Mouse (Mus musculus): ENCODE measurements around the gene Dcst2.

DNA sequence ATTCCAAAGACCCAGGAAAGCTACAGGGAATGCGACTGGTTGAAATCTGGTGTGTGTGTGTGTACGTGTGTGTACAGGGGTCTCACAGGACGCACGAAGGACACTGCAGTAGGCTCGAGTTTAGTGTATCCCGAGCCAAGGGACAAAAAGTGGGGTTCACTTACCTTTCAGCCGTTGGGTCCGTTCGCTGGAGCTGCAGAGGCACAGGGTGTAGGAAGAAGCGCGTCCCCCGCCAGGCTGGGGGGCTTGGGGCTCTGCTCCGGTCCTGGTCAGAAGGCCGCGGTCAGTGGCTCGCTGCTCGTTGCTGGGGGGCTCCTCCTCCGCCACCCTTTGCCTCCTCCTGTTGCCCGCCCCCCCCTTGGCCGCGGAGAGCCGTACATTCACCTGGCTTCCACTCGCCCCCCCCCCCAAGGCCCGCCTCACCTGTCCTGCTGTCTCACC is 31.1 kb downstream of the Dcst2 start:
- TF ChIP-seq POLR2A (IDR thresholded peaks at IDR 0.05; ENCODE audit: control insufficient read depth in 1 of 2, insufficient read depth in 1 of 2, low read depth in 1 of 2, low read length in 2 of 2, poor library complexity in 1 of 2) (no peak), CTCF (IDR thresholded peaks at IDR 0.05 in 2 of 3, conservative IDR thresholded peaks at IDR 0.05 in 1 of 3; ENCODE audit: control insufficient read depth in 1 of 3, insufficient read depth in 1 of 3, low read depth in 2 of 3, low read length in 3 of 3, poor library complexity in 1 of 3, severe bottlenecking in 1 of 3) (no peak), ETS1 (IDR thresholded peaks at IDR 0.05; ENCODE audit: low read depth, low read length) (no peak), GABPA (IDR thresholded peaks at IDR 0.05; ENCODE audit: low read depth, low read length) (no peak), E2F4 (IDR thresholded peaks at IDR 0.05; ENCODE audit: borderline replicate concordance, low read depth, low read length) (no peak)
